Mouse (Mus musculus) liver, adult 2 months (tissue): ENCODE measurements around the gene Mlf1. TPM values are rescaled to one million over a fixed set of nuclear protein-coding genes. Genes with fewer than 3 reads are reported as not detected.
A peak's percentile ranks its signal among the peaks of the same experiment; 100 is the strongest.

Experiments used
- DNase-seq: peaks from one replicate; pipeline ENCODE4 v3.0.0-alpha.2; 2011; ENCODE audit warnings: low read depth, low spot score; ENCODE audit errors: extremely low read depth
- H3K27ac ChIP-seq: fragments of 200-500 bp; replicated peaks from 2 replicates; pipeline ENCODE4 v1.5.1; 2012; ENCODE audit warnings: low read depth, mild to moderate bottlenecking, control low read depth, inconsistent platforms, low read length; ENCODE audit not compliant: insufficient read depth
- H3K27me3 ChIP-seq: fragments of 200-500 bp; 2 replicates; pipeline ENCODE4 v1.6.1; 2012; ENCODE audit warnings: mild to moderate bottlenecking, moderate library complexity, low read length, inconsistent platforms; ENCODE audit not compliant: control insufficient read depth, insufficient read depth
- H3K36me3 ChIP-seq: fragments of 200-500 bp; 2 replicates; pipeline ENCODE4 v1.6.1; 2012; ENCODE audit warnings: low read length, inconsistent platforms; ENCODE audit not compliant: control insufficient read depth, insufficient read depth
- H3K4me1 ChIP-seq: fragments of 200-500 bp; 2 replicates; pipeline ENCODE4 v1.6.1; 2011; ENCODE audit warnings: low read length; ENCODE audit not compliant: control insufficient read depth, insufficient read depth
- H3K4me3 ChIP-seq: fragments of 200-500 bp; 2 replicates; pipeline ENCODE4 v1.5.1; 2011; ENCODE audit warnings: low read depth, mild to moderate bottlenecking, control low read depth, low read length, moderate library complexity; ENCODE audit not compliant: insufficient read depth
- H3K79me2 ChIP-seq: fragments of 200-500 bp; 2 replicates; pipeline ENCODE4 v1.6.1; 2012; ENCODE audit warnings: inconsistent platforms, mild to moderate bottlenecking, low read length, moderate library complexity; ENCODE audit not compliant: control insufficient read depth, insufficient read depth
- H3K9ac ChIP-seq: fragments of 200-500 bp; 2 replicates; pipeline ENCODE4 v1.6.1; 2012; ENCODE audit warnings: low read depth, mild to moderate bottlenecking, control low read depth, inconsistent platforms, low read length
- CTCF ChIP-seq: fragments of 200-500 bp; IDR thresholded peaks from 2 replicates; pipeline ENCODE4 v1.5.1; 2011; ENCODE audit warnings: low read depth, low read length, control low read depth
- POLR2A ChIP-seq: fragments of 200-500 bp; IDR thresholded peaks from 2 replicates; pipeline ENCODE4 v1.6.1; 2011; ENCODE audit warnings: low read length, control low read depth; ENCODE audit not compliant: insufficient read depth; ENCODE audit errors: extremely low read depth
- WGBS: fragments of 180-500 bp; shearing (Covaris S2); methylation state at CpG from one replicate; pipeline ENCODE4 v1.1.7; 2018; 5-methylcytosine and 5-hydroxymethylcytosine counted together
- polyA plus RNA-seq: library from polyadenylated mRNA; depleted of rRNA; stranded (reverse); fragments of >200 nt; gene quantifications from 2 replicates; pipeline ENCODE4 v1.2.3, GENCODE M21; 2012; rRNA removed
- total RNA-seq: library from RNA; depleted of rRNA; stranded (reverse); fragments of >200 nt; gene quantifications from 2 replicates; pipeline ENCODE4 v1.2.3, GENCODE M21; 2014; rRNA removed

Mlf1 gene
- total RNA-seq (0.20 and 0.55 TPM in 2 replicates), polyA plus RNA-seq (not detected in 2 replicates)

DNA sequence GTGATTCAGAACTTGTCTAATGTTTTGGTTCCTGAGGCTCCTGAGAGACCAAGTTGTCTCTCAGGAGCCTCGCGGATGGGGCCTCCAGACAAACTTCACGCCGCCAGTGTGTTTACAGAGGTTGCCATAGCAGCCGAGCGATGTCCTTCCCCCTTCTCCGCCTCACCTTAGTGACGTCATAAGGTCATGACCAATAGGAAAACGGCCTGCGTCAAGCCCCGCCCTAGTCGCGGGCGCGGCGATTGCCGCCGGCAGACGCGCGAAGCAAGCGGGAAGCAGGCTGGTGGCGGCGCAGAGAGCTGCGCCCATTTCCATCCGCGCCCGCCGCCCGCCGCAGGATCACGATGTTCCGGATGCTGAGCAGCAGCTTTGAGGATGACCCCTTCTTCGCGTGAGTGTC, at the start of gene Mlf1:
Mlf1 (plus strand) TSS at position 226 of the 400 bp plus-strand sequence.
- Histone ChIP-seq H3K79me2 (no peaks in the 10 kb centered on the region), H3K27me3 (0 out of 2 replicates have a peak, but pooled peaks cover 4% of the 10 kb centered on the region), H3K27ac (no peak within 1 kb of the TSS), H3K4me1 (no peaks in the 10 kb centered on the region), H3K36me3 (no peaks in the 10 kb centered on the region), H3K4me3 (peak within 1 kb of the TSS; percentile 41; the same call in 1 of the 2 replicates), H3K9ac (peak within 1 kb of the TSS; percentile 26; the same call in 1 of the 2 replicates)
- DNase-seq: peak; percentile 63
- 1% methylated on average over 35 of the region's 35 CpGs for WGBS
- no peak for TF ChIP-seq POLR2A
- TF ChIP-seq CTCF: no peak

DNA sequence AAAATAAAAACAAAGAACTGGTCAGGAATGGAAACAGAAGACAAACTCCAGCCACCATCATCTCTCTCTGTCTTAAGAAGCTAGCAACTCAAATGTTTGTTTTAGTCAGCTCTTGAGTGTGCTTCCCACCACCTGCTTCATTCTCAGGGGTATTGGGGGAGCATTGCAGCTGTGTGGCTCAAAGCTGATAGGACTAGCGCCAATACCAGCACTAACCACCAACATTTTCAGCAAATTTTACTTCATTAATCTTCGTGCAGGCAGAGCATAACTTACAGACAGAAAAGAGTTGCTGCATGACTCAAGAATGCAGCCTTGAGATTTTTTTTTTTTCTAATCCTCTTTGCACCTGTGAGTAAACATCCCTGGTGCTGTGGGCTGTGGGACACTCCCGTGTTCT, 34.3 kb upstream of the Mlf1 start:
- no peaks in the 10 kb centered on the region for H3K36me3 ChIP-seq
- no peak overlapping the region for H3K9ac ChIP-seq
- no peaks in the 10 kb centered on the region for H3K4me1 ChIP-seq
- no peak for DNase-seq
- H3K27ac ChIP-seq: no peak overlapping the region
- 73% methylated on average over 3 of the region's 3 CpGs for WGBS
- no peaks in the 10 kb centered on the region for H3K79me2 ChIP-seq
- H3K4me3 ChIP-seq: no peak overlapping the region
- TF ChIP-seq POLR2A (no peak), CTCF (no peak)
- no peaks in the 10 kb centered on the region for H3K27me3 ChIP-seq

- no peak overlapping the region for H3K4me3 ChIP-seq
- no peak overlapping the region for H3K27ac ChIP-seq
- no peaks in the 10 kb centered on the region for H3K4me1 ChIP-seq
- 86% methylated on average over 7 of the region's 7 CpGs for WGBS
- H3K9ac ChIP-seq: no peak overlapping the region
- TF ChIP-seq POLR2A (no peak), CTCF (no peak)
- no peaks in the 10 kb centered on the region for H3K79me2 ChIP-seq
- H3K27me3 ChIP-seq: no peaks in the 10 kb centered on the region
- DNase-seq: no peak
- H3K36me3 ChIP-seq: no peaks in the 10 kb centered on the region
These were observed 33.0 kb upstream of the Mlf1 start for GRCm38 (mm10) chr3:67340921-67341320.

DNA sequence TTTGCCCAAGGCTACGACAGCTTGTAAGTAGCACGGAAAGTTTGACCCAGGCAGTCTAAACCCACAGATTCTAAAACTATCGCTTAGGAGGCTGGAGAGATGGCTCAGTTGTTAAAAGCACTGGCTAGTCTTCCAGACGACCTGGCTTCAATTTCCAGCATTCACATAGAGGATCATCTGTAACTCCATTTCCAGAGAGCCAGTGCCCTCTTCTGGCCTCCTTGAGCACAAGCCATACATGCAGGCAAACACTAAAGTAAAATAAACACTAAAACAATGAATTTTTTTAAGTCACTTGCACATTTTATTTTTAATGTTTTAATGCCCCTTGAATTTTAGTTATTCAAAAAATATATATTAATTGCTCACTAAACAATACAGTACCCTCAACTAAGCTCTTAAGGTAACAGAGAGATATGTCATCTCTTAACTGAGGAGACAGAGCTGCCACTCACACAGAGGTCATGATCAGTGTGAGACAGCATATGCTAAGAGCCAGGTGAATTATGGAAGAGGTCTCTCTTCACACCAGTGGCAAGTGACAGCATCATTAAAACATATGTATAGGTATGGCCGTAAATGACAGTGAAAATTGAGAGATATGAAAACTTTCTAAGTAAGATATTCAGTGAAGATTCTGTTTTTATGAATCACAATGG, 30.8 kb upstream of the Mlf1 start:
- Histone ChIP-seq H3K36me3 (no peaks in the 10 kb centered on the region), H3K79me2 (no peaks in the 10 kb centered on the region), H3K27ac (no peak overlapping the region), H3K4me3 (no peak overlapping the region), H3K27me3 (no peaks in the 10 kb centered on the region), H3K9ac (no peak overlapping the region), H3K4me1 (no peaks in the 10 kb centered on the region)
- peak; percentile 36 for DNase-seq
- WGBS: 62% methylated on average over 5 of the region's 5 CpGs
- TF ChIP-seq CTCF (peak; percentile 19; the same call in 1 of the 2 replicates), POLR2A (no peak)

DNA sequence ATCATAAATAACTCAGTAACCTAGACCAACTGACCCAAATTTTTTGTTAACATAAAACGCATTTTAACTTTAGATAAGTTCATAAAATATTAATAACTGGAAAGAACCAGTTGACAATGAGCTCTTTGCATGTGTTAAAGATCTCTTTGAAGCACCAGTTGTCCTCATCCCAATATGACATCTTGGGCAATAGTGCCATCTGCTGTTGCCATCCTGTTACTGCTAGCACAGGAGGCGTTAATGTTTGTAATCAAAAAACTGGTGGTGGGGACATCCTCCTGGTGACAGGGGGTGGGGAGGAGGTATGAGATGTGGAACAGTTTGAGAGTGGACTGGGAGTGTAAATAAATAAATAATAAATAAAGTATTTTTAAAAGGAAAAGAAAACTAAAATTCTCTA, 29.3 kb upstream of the Mlf1 start:
- Histone ChIP-seq H3K36me3 (no peaks in the 10 kb centered on the region), H3K79me2 (no peaks in the 10 kb centered on the region), H3K9ac (no peak overlapping the region), H3K27me3 (no peaks in the 10 kb centered on the region), H3K27ac (no peak overlapping the region), H3K4me1 (no peaks in the 10 kb centered on the region), H3K4me3 (no peak overlapping the region)
- WGBS: 7% methylated on average over 2 of the region's 2 CpGs
- DNase-seq: peak; percentile 44
- TF ChIP-seq POLR2A (no peak), CTCF (0 out of 2 replicates have a peak, but pooled peaks have one; percentile 19)

DNA sequence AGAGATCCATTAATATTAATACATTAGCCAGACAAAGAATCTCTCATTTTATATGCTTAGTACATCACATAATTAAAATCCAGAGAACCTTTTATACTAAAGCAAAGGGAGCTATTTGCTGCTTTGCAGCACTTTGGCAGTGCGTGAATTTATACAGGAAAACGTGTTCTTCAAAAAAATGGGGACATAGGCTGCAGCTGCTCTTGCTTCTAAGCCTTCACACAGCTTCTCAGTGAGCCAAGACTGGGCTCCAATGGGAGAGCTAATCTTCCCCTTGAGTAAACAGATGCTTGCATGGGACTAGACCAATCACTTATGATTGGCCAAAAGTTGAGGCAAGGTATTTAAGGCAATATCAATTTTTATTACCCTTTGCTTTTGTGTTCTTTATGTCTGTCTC, 27.2 kb upstream of the Mlf1 start:
- Histone ChIP-seq H3K79me2 (no peaks in the 10 kb centered on the region), H3K9ac (no peak overlapping the region), H3K27me3 (no peaks in the 10 kb centered on the region), H3K36me3 (no peaks in the 10 kb centered on the region), H3K27ac (no peak overlapping the region), H3K4me1 (no peaks in the 10 kb centered on the region), H3K4me3 (no peak overlapping the region)
- WGBS: 77% methylated on average over 2 of the region's 2 CpGs
- DNase-seq: no peak
- no peak for TF ChIP-seq POLR2A
